Mouse (Mus musculus) heart, embryonic 13.5 days (tissue): ENCODE measurements at regions not wholly inside any gene's neighbourhood (a gene's known extent, or its start where the extent isn't known, plus 50 kb on each side); places are given as distances from the start of the nearest gene placed in this dataset.

ENCODE experiments used
- ATAC-seq: fragments of 200-750 bp; cut with Nextera tagmentation; 2 replicates; pipeline ENCODE4 v1.8.0; 2017; ENCODE audit warnings: moderate TSS enrichment; ENCODE audit not compliant: insufficient number of reproducible peaks, low FRiP score, low TSS enrichment; ENCODE audit errors: extremely low read depth
- H3K27ac ChIP-seq: fragments of 300-500 bp; sonication (generic); replicated peaks from 2 replicates; pipeline ENCODE4 v1.5.1; 2015; ENCODE audit warnings: moderate library complexity, mild to moderate bottlenecking, inconsistent platforms
- H3K27me3 ChIP-seq: fragments of 300-500 bp; sonication (generic); replicated peaks from 2 replicates; pipeline ENCODE4 v1.6.1; 2015; ENCODE audit warnings: mild to moderate bottlenecking, inconsistent platforms
- H3K36me3 ChIP-seq: fragments of 300-500 bp; sonication (generic); 2 replicates; pipeline ENCODE4 v1.6.1; 2015; ENCODE audit warnings: mild to moderate bottlenecking, inconsistent platforms
- H3K4me1 ChIP-seq: fragments of 300-500 bp; sonication (generic); 2 replicates; pipeline ENCODE4 v1.6.1; 2015; ENCODE audit warnings: inconsistent platforms
- H3K4me2 ChIP-seq: fragments of 300-500 bp; sonication (generic); 2 replicates; pipeline ENCODE4 v1.6.1; 2015; ENCODE audit warnings: inconsistent platforms, mild to moderate bottlenecking, moderate library complexity
- H3K4me3 ChIP-seq: fragments of 300-500 bp; sonication (generic); 2 replicates; pipeline ENCODE4 v1.5.1; 2015; ENCODE audit warnings: moderate library complexity, mild to moderate bottlenecking, inconsistent platforms
- H3K9ac ChIP-seq: fragments of 300-500 bp; sonication (generic); 2 replicates; pipeline ENCODE4 v1.6.1; 2015; ENCODE audit warnings: inconsistent platforms, mild to moderate bottlenecking, moderate library complexity
- H3K9me3 ChIP-seq: fragments of 300-500 bp; sonication (generic); 2 replicates; pipeline ENCODE4 v1.6.1; 2016; ENCODE audit warnings: inconsistent platforms
- WGBS: fragments of 180-500 bp; shearing (Covaris S2); methylation state at CpG from one replicate; pipeline ENCODE4 v1.1.7; 2015; ENCODE audit warnings: mixed read lengths; 5-methylcytosine and 5-hydroxymethylcytosine counted together

DNA sequence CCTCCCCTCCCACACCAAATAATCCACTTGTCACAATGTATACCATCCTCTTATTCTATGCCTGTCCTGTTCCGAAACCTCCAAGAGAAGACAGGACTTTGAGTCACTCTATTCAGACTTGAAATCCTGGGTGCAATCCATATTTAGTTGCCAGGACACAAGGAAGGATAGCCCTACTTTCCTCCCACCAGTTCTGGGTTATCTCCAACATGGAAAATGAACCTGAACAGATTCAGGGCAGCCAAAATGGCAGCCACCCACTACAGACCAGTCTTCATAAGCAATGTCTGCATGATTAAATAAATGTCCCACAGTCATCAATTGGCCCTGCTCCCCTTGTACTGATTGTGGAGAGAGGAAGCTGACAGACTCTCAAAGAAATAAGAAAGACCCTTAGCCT lies 110.6 kb upstream of the Adra1d start:
- no peak for ATAC-seq
- Histone ChIP-seq H3K4me1 (no peaks in the 10 kb centered on the region), H3K4me3 (no peak overlapping the region), H3K9me3 (no peaks in the 10 kb centered on the region), H3K9ac (no peak overlapping the region), H3K36me3 (no peaks in the 10 kb centered on the region), H3K27me3 (no peaks in the 10 kb centered on the region), H3K4me2 (no peak overlapping the region), H3K27ac (no peak overlapping the region)
- 90% methylated on average over 1 of the region's 1 CpGs for WGBS

- Histone ChIP-seq H3K4me3 (no peak overlapping the region), H3K4me1 (no peaks in the 10 kb centered on the region), H3K9ac (no peak overlapping the region), H3K27me3 (no peaks in the 10 kb centered on the region), H3K27ac (no peak overlapping the region), H3K9me3 (no peaks in the 10 kb centered on the region), H3K36me3 (no peaks in the 10 kb centered on the region), H3K4me2 (no peak overlapping the region)
- ATAC-seq = no peak
- WGBS = 68% methylated on average over 1 of the region's 1 CpGs
These were observed 110.1 kb upstream of the Adra1d start for GRCm38 (mm10) chr2:131672223-131672622.

DNA sequence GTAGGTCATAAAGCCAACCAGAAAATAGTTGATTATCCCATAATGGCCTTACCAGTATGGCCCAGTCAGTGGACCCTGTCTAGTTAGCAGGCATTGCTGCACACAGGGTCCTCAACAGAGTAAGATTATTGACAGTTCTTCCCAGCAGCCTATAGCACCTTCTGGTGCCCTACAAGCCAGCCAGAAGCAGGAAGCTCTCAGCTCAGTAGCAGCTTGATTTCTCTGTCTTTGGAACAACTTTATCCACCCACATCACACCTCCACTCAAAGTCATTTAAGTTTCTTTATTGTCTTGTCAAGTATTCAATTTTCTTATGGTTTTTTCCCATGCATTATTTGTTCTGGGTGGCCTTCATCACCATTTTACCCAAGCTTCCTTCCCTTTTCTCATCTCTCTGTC lies 108.8 kb upstream of the Adra1d start:
- Histone ChIP-seq H3K4me2 (no peak overlapping the region), H3K36me3 (no peaks in the 10 kb centered on the region), H3K9me3 (no peaks in the 10 kb centered on the region), H3K4me3 (no peak overlapping the region), H3K9ac (no peak overlapping the region), H3K27me3 (no peaks in the 10 kb centered on the region), H3K27ac (no peak overlapping the region), H3K4me1 (peaks cover 5% of the 10 kb centered on the region; the same call in 1 of the 2 replicates)
- no peak for ATAC-seq

- Histone ChIP-seq H3K4me1 (peaks cover 5% of the 10 kb centered on the region; the same call in 1 of the 2 replicates), H3K27ac (no peak overlapping the region), H3K4me2 (no peak overlapping the region), H3K9me3 (no peaks in the 10 kb centered on the region), H3K27me3 (no peaks in the 10 kb centered on the region), H3K9ac (no peak overlapping the region), H3K4me3 (no peak overlapping the region), H3K36me3 (no peaks in the 10 kb centered on the region)
- ATAC-seq = no peak
- 81% methylated on average over 2 of the region's 2 CpGs for WGBS
These were observed 105.8 kb upstream of the Adra1d start for GRCm38 (mm10) chr2:131667874-131668273.

GRCm38 (mm10) chr2:131666841-131667364 lies 104.8 kb upstream of the Adra1d start:
- ATAC-seq = no peak
- Histone ChIP-seq H3K4me1 (peaks cover 5% of the 10 kb centered on the region; the same call in 1 of the 2 replicates), H3K36me3 (no peaks in the 10 kb centered on the region), H3K27ac (no peak overlapping the region), H3K4me2 (no peak overlapping the region), H3K9ac (no peak overlapping the region), H3K27me3 (no peaks in the 10 kb centered on the region), H3K4me3 (no peak overlapping the region), H3K9me3 (no peaks in the 10 kb centered on the region)
- WGBS = 60% methylated on average over 3 of the region's 3 CpGs

GRCm38 (mm10) chr2:131664575-131664974 lies 102.5 kb upstream of the Adra1d start:
- WGBS = 77% methylated on average over 3 of the region's 3 CpGs
- Histone ChIP-seq H3K4me1 (peaks cover 5% of the 10 kb centered on the region; the same call in 1 of the 2 replicates), H3K4me3 (no peak overlapping the region), H3K27me3 (no peaks in the 10 kb centered on the region), H3K36me3 (no peaks in the 10 kb centered on the region), H3K9ac (no peak overlapping the region), H3K4me2 (no peak overlapping the region), H3K27ac (no peak overlapping the region), H3K9me3 (no peaks in the 10 kb centered on the region)
- no peak for ATAC-seq

DNA sequence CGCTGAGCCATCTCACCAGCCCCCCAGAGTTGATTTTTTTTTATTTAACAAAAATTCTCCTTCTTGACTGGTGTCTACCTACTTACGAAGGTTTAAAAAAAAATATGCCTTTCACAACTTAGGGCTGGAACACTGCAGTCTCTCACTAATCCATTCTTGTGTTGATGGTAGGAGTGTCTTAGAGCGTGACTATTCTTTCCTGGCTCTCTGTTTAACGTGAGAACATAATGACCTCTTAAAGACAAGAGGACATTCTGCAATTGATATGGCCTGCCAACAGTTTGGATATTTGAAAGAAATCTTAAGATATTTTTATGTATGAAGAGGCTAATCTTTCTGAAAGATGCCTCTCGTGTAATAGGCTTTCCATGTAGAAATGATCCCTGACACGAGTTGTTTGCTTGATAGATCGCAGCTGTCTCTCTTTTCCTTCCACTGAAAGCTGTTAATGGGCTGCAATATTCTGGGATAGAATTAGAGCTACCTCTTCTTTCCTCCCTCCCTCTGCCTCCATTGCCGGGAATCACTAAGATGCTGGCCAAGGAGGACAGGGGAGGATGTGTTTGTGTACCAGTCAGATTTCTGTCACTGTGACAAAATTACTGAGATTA lies 101.2 kb upstream of the Adra1d start:
- Histone ChIP-seq H3K9me3 (0 out of 2 replicates have a peak, but pooled peaks cover 3% of the 10 kb centered on the region), H3K27me3 (no peaks in the 10 kb centered on the region), H3K4me1 (peaks cover 5% of the 10 kb centered on the region; the same call in 1 of the 2 replicates), H3K4me3 (no peak overlapping the region), H3K9ac (no peak overlapping the region), H3K36me3 (no peaks in the 10 kb centered on the region), H3K27ac (no peak overlapping the region), H3K4me2 (no peak overlapping the region)
- no peak for ATAC-seq
- 52% methylated on average over 8 of the region's 8 CpGs for WGBS

DNA sequence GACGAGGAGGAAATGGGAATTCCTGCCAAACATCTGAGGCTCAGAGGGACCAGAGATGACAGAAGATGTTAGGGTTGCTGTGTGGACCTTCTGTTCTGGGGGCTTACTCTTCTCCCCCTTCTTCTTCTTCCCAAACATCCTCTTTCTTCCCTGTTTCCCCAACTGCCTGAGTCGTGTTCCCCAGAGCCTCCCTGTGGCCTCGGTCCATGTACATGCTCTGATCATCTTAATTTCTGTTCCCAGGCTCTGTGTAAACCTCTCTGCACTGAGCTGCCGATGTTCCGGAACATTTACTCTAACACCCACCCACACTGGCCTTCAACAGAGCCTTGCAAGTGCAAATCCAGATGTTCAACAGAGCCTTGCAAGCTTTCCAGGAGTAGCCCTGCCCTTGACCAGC lies 90.1 kb upstream of the Adra1d start:
- Histone ChIP-seq H3K4me3 (no peak overlapping the region), H3K9ac (no peak overlapping the region), H3K9me3 (no peaks in the 10 kb centered on the region), H3K36me3 (no peaks in the 10 kb centered on the region), H3K4me2 (no peak overlapping the region), H3K4me1 (peaks cover 8% of the 10 kb centered on the region; the same call in 1 of the 2 replicates), H3K27me3 (no peaks in the 10 kb centered on the region), H3K27ac (no peak overlapping the region)
- 49% methylated on average over 5 of the region's 5 CpGs for WGBS
- no peak for ATAC-seq

DNA sequence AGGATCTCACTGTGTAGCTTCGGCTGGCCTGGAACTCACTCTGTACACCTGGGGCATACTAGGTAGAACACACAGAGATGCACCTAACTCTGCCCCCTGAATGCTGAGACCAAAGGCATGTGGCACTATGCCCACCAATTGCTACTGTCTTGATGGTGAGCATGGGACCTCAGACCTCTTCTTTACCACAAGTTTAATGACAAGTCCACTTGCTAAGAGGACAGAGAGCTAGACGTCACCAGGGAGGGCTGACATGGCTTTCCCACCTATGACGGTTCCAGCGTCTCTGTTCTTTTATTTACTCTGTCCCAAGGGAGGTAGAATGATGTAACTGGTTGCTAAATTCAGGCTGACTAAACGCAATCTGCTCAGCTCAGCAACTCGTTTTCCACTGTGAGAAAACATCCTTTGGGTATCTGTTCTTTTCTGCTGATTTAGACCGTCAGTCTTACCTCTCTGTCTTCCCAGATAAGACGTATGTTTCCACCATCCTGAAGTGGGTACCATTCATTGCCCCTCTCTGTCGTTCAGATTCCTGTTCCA lies 88.6 kb upstream of the Adra1d start:
- 48% methylated on average over 9 of the region's 9 CpGs for WGBS
- Histone ChIP-seq H3K27ac (no peak overlapping the region), H3K9ac (no peak overlapping the region), H3K27me3 (no peaks in the 10 kb centered on the region), H3K36me3 (no peaks in the 10 kb centered on the region), H3K4me3 (no peak overlapping the region), H3K9me3 (no peaks in the 10 kb centered on the region), H3K4me2 (no peak overlapping the region), H3K4me1 (peaks cover 8% of the 10 kb centered on the region; the same call in 1 of the 2 replicates)
- no peak for ATAC-seq

GRCm38 (mm10) chr2:131644166-131644858 lies 82.2 kb upstream of the Adra1d start:
- H3K27me3 ChIP-seq = no peaks in the 10 kb centered on the region; the same call in 1 of the 2 replicates
- H3K4me3 ChIP-seq = no peak overlapping the region
- no peak overlapping the region for H3K4me2 ChIP-seq
- no peak overlapping the region for H3K9ac ChIP-seq
- H3K4me1 ChIP-seq = no peaks in the 10 kb centered on the region
- no peaks in the 10 kb centered on the region for H3K36me3 ChIP-seq
- H3K27ac ChIP-seq = no peak overlapping the region
- WGBS = 60% methylated on average over 2 of the region's 2 CpGs
- H3K9me3 ChIP-seq = no peaks in the 10 kb centered on the region
- no peak for ATAC-seq

DNA sequence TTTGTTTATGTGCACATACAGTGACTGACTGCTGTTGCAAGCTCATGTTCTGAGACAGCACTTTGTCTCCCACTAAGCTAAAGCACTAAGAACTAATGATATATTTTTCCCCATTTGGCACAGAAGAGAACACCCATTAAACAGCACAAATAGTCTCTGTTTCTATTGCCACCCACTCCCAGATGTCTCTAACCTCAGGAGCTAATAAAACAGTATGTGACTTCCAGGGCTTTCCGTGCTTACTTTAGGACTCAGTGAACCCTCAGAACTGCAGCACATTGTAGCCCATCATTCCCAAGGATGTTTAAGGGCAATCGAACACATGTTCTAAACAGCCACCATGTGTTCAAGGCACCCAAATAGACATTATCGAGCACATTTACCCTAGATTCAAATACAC lies 80.4 kb upstream of the Adra1d start:
- H3K27me3 ChIP-seq = peaks cover 3% of the 10 kb centered on the region; the same call in 1 of the 2 replicates
- no peaks in the 10 kb centered on the region for H3K9me3 ChIP-seq
- H3K9ac ChIP-seq = no peak overlapping the region
- 84% methylated on average over 3 of the region's 3 CpGs for WGBS
- no peak for ATAC-seq
- H3K4me3 ChIP-seq = no peak overlapping the region
- no peaks in the 10 kb centered on the region for H3K4me1 ChIP-seq
- H3K4me2 ChIP-seq = no peak overlapping the region
- H3K27ac ChIP-seq = no peak overlapping the region
- H3K36me3 ChIP-seq = no peaks in the 10 kb centered on the region
